Mouse (Mus musculus) embryonic stem cell, embryonic (primary cell): ENCODE data around the gene Zcchc24.

Experiments
- CTCF ChIA-PET, 4 experiments: fragments of 300-600 bp in 2 of 4; fragments of 350-600 bp in 2 of 4; sonication (Branson Sonifier 250); formaldehyde crosslinking; loops; one replicate each; lab custom pipeline; 2022; ENCODE audit warnings: inconsistent platforms in 2 of 4; lab: Charles Lee
- POLR2A ChIA-PET, 4 experiments: fragments of 300-600 bp in 2 of 4; fragments of 350-600 bp in 2 of 4; sonication (Branson Sonifier 250); formaldehyde crosslinking; loops; one replicate each; lab custom pipeline; 2022; ENCODE audit warnings: antibody characterized with exemption in 4 of 4, inconsistent platforms in 1 of 4; lab: Charles Lee

The Zcchc24 gene

GRCm38 (mm10) chr14:25718471-25718870 lies 50.4 kb downstream of the Zcchc24 start:
- CTCF ChIA-PET, result interaction anchor here in 2 of 4 experiments (0.7 to 2.1 kb wide), 2 partner anchors 82 to 703 kb away, joined by 3 to 6 read pairs; no protein-coding TSS in a partner anchor

GRCm38 (mm10) chr14:25717718-25718117 lies 51.1 kb downstream of the Zcchc24 start:
- CTCF ChIA-PET, result interaction anchor here (0.7 to 2.1 kb wide), 5 partner anchors 10 to 702 kb away, joined by 3 to 6 read pairs (median 3); no protein-coding TSS in a partner anchor
- POLR2A ChIA-PET, result interaction anchor here in 3 of 4 experiments (0.5 to 1.9 kb wide), 12 partner anchors 9 to 113 kb away, joined by 3 to 6 read pairs (median 3); partner anchors contain the start of genes Ppif (in 1 of the 3) and Zcchc24 (in 1 of the 3)

More at GRCm38 (mm10) chr14:25718471-25718870, 50.4 kb downstream of the Zcchc24 start:
- POLR2A ChIA-PET, result interaction anchor here in 3 of 4 experiments (0.7 to 1.9 kb wide), 10 partner anchors 8 to 124 kb away, joined by 3 to 6 read pairs (median 4); partner anchors contain the start of genes Anxa11 (in 1 of the 3) and Ppif (in 1 of the 3)

- ChIA-PET POLR2A (interaction anchor here (0.6 to 1.6 kb wide), 5 partner anchors 14 to 701 kb away, joined by 3 read pairs; no protein-coding TSS in a partner anchor), CTCF (interaction anchor here in 2 of 4 experiments (1.4 to 2.1 kb wide), 2 partner anchors 84 to 90 kb away, joined by 3 to 6 read pairs; no protein-coding TSS in a partner anchor)
These were observed 52.3 kb downstream of the Zcchc24 start for GRCm38 (mm10) chr14:25716528-25716927.

- ChIA-PET POLR2A (interaction anchor here in 2 of 4 experiments (1.1 to 1.3 kb wide), 3 partner anchors 11 to 34 kb away, joined by 3 to 6 read pairs (median 3); no protein-coding TSS in a partner anchor), CTCF (interaction anchor here in 2 of 4 experiments (0.6 to 1.1 kb wide), 4 partner anchors 11 to 92 kb away, joined by 3 to 4 read pairs (median 4); no protein-coding TSS in a partner anchor)
These were observed 55.4 kb downstream of the Zcchc24 start for GRCm38 (mm10) chr14:25713443-25713842.

GRCm38 (mm10) chr14:25711602-25712001 lies 57.2 kb downstream of the Zcchc24 start:
- POLR2A ChIA-PET, result interaction anchor here in 2 of 4 experiments (0.6 to 1.0 kb wide), 2 partner anchors 8 to 73 kb away, joined by 3 to 4 read pairs; no protein-coding TSS in a partner anchor

GRCm38 (mm10) chr14:25711177-25711576 lies 57.7 kb downstream of the Zcchc24 start:
- POLR2A ChIA-PET, result interaction anchor here in 3 of 4 experiments (0.6 to 1.0 kb wide), 3 partner anchors 9 to 72 kb away, joined by 3 to 4 read pairs (median 3); no protein-coding TSS in a partner anchor
- CTCF ChIA-PET, result interaction anchor here in 1 of 4 experiments (0.6 to 0.7 kb wide), 2 partner anchors 11 to 121 kb away, joined by 3 to 4 read pairs; no protein-coding TSS in a partner anchor

More at GRCm38 (mm10) chr14:25711602-25712001, 57.2 kb downstream of the Zcchc24 start:
- CTCF ChIA-PET, result interaction anchor here in 1 of 4 experiments (0.6 to 0.7 kb wide), 2 partner anchors 10 to 120 kb away, joined by 3 to 4 read pairs; no protein-coding TSS in a partner anchor

GRCm38 (mm10) chr14:25710681-25711080 lies 58.2 kb downstream of the Zcchc24 start:
- ChIA-PET POLR2A (interaction anchor here in 2 of 4 experiments (0.7 to 2.1 kb wide), 6 partner anchors 9 to 28 kb away, joined by 3 to 6 read pairs (median 3); no protein-coding TSS in a partner anchor), CTCF (interaction anchor here in 1 of 4 experiments (1.1 kb wide), 1 partner anchor 89 kb away, joined by 3 read pairs; no protein-coding TSS in a partner anchor)

GRCm38 (mm10) chr14:25710073-25710472 lies 58.8 kb downstream of the Zcchc24 start:
- ChIA-PET CTCF (interaction anchor here in 2 of 4 experiments (0.6 to 1.1 kb wide), 2 partner anchors 90 to 149 kb away, joined by 3 read pairs; no protein-coding TSS in a partner anchor), POLR2A (interaction anchor here in 3 of 4 experiments (0.6 to 2.1 kb wide), 8 partner anchors 9 to 947 kb away, joined by 3 to 6 read pairs (median 4); no protein-coding TSS in a partner anchor)

- CTCF ChIA-PET, result interaction anchor here in 3 of 4 experiments (0.6 to 3.0 kb wide), 6 partner anchors 14 to 97 kb away, joined by 3 to 12 read pairs (median 6); no protein-coding TSS in a partner anchor
These were observed 59.9 kb downstream of the Zcchc24 start for GRCm38 (mm10) chr14:25708917-25709316.

GRCm38 (mm10) chr14:25708451-25708850 lies 60.4 kb downstream of the Zcchc24 start:
- POLR2A ChIA-PET, result interaction anchor here in 2 of 4 experiments (0.8 to 2.1 kb wide), 6 partner anchors 9 to 116 kb away, joined by 3 to 6 read pairs (median 5); no protein-coding TSS in a partner anchor

More at GRCm38 (mm10) chr14:25708917-25709316, 59.9 kb downstream of the Zcchc24 start:
- POLR2A ChIA-PET, result interaction anchor here in 3 of 4 experiments (0.6 to 2.1 kb wide), 8 partner anchors 9 to 710 kb away, joined by 3 to 6 read pairs (median 4); no protein-coding TSS in a partner anchor

GRCm38 (mm10) chr14:25707691-25708181 lies 61.1 kb downstream of the Zcchc24 start:
- ChIA-PET CTCF (interaction anchor here (0.5 to 3.0 kb wide), 18 partner anchors 10 to 945 kb away, joined by 3 to 12 read pairs (median 3); no protein-coding TSS in a partner anchor), POLR2A (interaction anchor here in 1 of 4 experiments (1.0 to 1.8 kb wide), 2 partner anchors 11 kb away, joined by 4 to 6 read pairs; no protein-coding TSS in a partner anchor)

More at GRCm38 (mm10) chr14:25708451-25708850, 60.4 kb downstream of the Zcchc24 start:
- CTCF ChIA-PET, result interaction anchor here (0.6 to 3.0 kb wide), 9 partner anchors 14 to 97 kb away, joined by 3 to 12 read pairs (median 7); no protein-coding TSS in a partner anchor

GRCm38 (mm10) chr14:25701986-25702385 lies 66.9 kb downstream of the Zcchc24 start:
- ChIA-PET POLR2A (interaction anchor here in 2 of 4 experiments (0.5 to 1.7 kb wide), 9 partner anchors 11 to 943 kb away, joined by 3 read pairs; no protein-coding TSS in a partner anchor), CTCF (interaction anchor here in 3 of 4 experiments (0.7 to 2.0 kb wide), 10 partner anchors 9 to 880 kb away, joined by 3 to 6 read pairs (median 4); no protein-coding TSS in a partner anchor)

GRCm38 (mm10) chr14:25696356-25696755 lies 72.5 kb downstream of the Zcchc24 start:
- ChIA-PET POLR2A (interaction anchor here in 2 of 4 experiments (0.7 to 2.5 kb wide), 11 partner anchors 9 to 145 kb away, joined by 3 to 10 read pairs (median 3); partner anchors contain the start of gene Anxa11 (in 1 of the 2)), CTCF (interaction anchor here in 3 of 4 experiments (0.7 to 1.1 kb wide), 3 partner anchors 46 to 585 kb away, joined by 3 to 4 read pairs (median 3); no protein-coding TSS in a partner anchor)

GRCm38 (mm10) chr14:25695059-25695458 lies 73.8 kb downstream of the Zcchc24 start:
- ChIA-PET POLR2A (interaction anchor here in 3 of 4 experiments (0.5 to 2.0 kb wide), 23 partner anchors 8 to 1204 kb away, joined by 3 to 10 read pairs (median 4); partner anchors contain the start of genes Anxa11 (in 1 of the 3) and Zcchc24 (in 1 of the 3)), CTCF (interaction anchor here in 3 of 4 experiments (0.7 to 2.0 kb wide), 9 partner anchors 13 to 105 kb away, joined by 3 to 5 read pairs (median 3); no protein-coding TSS in a partner anchor)

- POLR2A ChIA-PET, result interaction anchor here in 3 of 4 experiments (0.7 to 2.0 kb wide), 20 partner anchors 8 to 1204 kb away, joined by 3 to 10 read pairs (median 4); partner anchors contain the start of genes Anxa11 (in 1 of the 3) and Zcchc24 (in 1 of the 3)
- CTCF ChIA-PET, result interaction anchor here in 3 of 4 experiments (0.7 to 2.0 kb wide), 9 partner anchors 13 to 106 kb away, joined by 3 to 5 read pairs (median 3); no protein-coding TSS in a partner anchor
These were observed 74.3 kb downstream of the Zcchc24 start for GRCm38 (mm10) chr14:25694569-25694897.

- CTCF ChIA-PET, result interaction anchor here in 3 of 4 experiments (0.7 to 2.0 kb wide), 6 partner anchors 14 to 66 kb away, joined by 3 to 5 read pairs (median 4); no protein-coding TSS in a partner anchor
- POLR2A ChIA-PET, result interaction anchor here in 3 of 4 experiments (0.7 to 2.0 kb wide), 19 partner anchors 7 to 1203 kb away, joined by 3 to 10 read pairs (median 4); partner anchors contain the start of genes Anxa11 (in 1 of the 3) and Zcchc24 (in 1 of the 3)
These were observed 74.8 kb downstream of the Zcchc24 start, which contains the start of gene Ppif for GRCm38 (mm10) chr14:25693888-25694568. TSS of gene Ppif (plus strand) at chr14:25694154.
